Mouse (Mus musculus) embryonic facial prominence, embryonic 11.5 days (tissue): ENCODE data around the gene Ilf3. TPM values are rescaled to one million over a fixed set of nuclear protein-coding genes. Genes with fewer than 3 reads are reported as not detected.

Experiments used
- ATAC-seq: fragments of 200-750 bp; cut with Nextera tagmentation; replicated peaks from 2 replicates; pipeline ENCODE4 v1.8.0; 2017; ENCODE audit warnings: low read depth; ENCODE audit not compliant: insufficient number of reproducible peaks, low FRiP score, low TSS enrichment
- DNase-seq: peaks from one replicate; pipeline ENCODE4 v3.0.0-alpha.2; 2015; ENCODE audit warnings: low spot score
- H3K27ac ChIP-seq: fragments of 300-500 bp; sonication (generic); replicated peaks from 2 replicates; pipeline ENCODE4 v1.5.1; 2014; ENCODE audit warnings: mild to moderate bottlenecking, low read depth, low read length, control low read depth
- H3K27me3 ChIP-seq: fragments of 300-500 bp; sonication (generic); 2 replicates; pipeline ENCODE4 v1.6.1; 2014; ENCODE audit warnings: mild to moderate bottlenecking, low read length, moderate library complexity, mixed read lengths; ENCODE audit not compliant: control insufficient read depth, insufficient read depth
- H3K36me3 ChIP-seq: fragments of 300-500 bp; sonication (generic); replicated peaks from 2 replicates; pipeline ENCODE4 v1.6.1; 2014; ENCODE audit warnings: low read depth, mild to moderate bottlenecking, low read length, moderate library complexity, mixed read lengths; ENCODE audit not compliant: control insufficient read depth, insufficient read depth
- H3K4me1 ChIP-seq: fragments of 300-500 bp; sonication (generic); 2 replicates; pipeline ENCODE4 v1.6.1; 2014; ENCODE audit warnings: low read length, mixed read lengths; ENCODE audit not compliant: control insufficient read depth, insufficient read depth
- H3K4me2 ChIP-seq: fragments of 300-500 bp; sonication (generic); 2 replicates; pipeline ENCODE4 v1.6.1; 2014; ENCODE audit warnings: low read depth, mild to moderate bottlenecking, control low read depth, low read length, moderate library complexity
- H3K4me3 ChIP-seq: fragments of 300-500 bp; sonication (generic); 2 replicates; pipeline ENCODE4 v1.5.1; 2014; ENCODE audit warnings: low read depth, low read length, control low read depth
- H3K9ac ChIP-seq: fragments of 300-500 bp; sonication (generic); replicated peaks from 2 replicates; pipeline ENCODE4 v1.6.1; 2014; ENCODE audit warnings: mild to moderate bottlenecking, control low read depth, low read length
- H3K9me3 ChIP-seq: fragments of 300-500 bp; sonication (generic); replicated peaks from 2 replicates; pipeline ENCODE4 v1.6.1; 2016; ENCODE audit warnings: mild to moderate bottlenecking, low read length, inconsistent platforms, mixed read lengths; ENCODE audit not compliant: control insufficient read depth
- WGBS: fragments of 180-500 bp; shearing (Covaris S2); extraction: QIAGEN DNeasy Blood & Tissue Kit; methylation state at CpG from one replicate; pipeline ENCODE4 v1.1.7; 2014; 5-methylcytosine and 5-hydroxymethylcytosine counted together
- polyA plus RNA-seq: library from polyadenylated mRNA; unstranded; fragments of >200 nt; fragmentation: Nextera tagmentation; extraction: Ambion mirVana; gene quantifications from 2 replicates; pipeline ENCODE4 v1.2.1, GENCODE M21; 2014

Gene Ilf3
- polyA plus RNA-seq, 1 experiment from 2014 or later, result 256 TPM

- Histone ChIP-seq H3K4me3 (no peak overlapping the region), H3K4me2 (no peak overlapping the region), H3K9me3 (no peaks in the 10 kb centered on the region), H3K36me3 (no peaks in the 10 kb centered on the region), H3K27ac (no peak overlapping the region), H3K4me1 (no peaks in the 10 kb centered on the region), H3K27me3 (no peaks in the 10 kb centered on the region), H3K9ac (no peak overlapping the region)
- WGBS, result 91% methylated on average over 7 of the region's 7 CpGs
- no peak for DNase-seq
- no peak for ATAC-seq
Observed at GRCm38 (mm10) chr9:21435777-21436635, 68.3 kb downstream of the Ilf3 start.

DNA sequence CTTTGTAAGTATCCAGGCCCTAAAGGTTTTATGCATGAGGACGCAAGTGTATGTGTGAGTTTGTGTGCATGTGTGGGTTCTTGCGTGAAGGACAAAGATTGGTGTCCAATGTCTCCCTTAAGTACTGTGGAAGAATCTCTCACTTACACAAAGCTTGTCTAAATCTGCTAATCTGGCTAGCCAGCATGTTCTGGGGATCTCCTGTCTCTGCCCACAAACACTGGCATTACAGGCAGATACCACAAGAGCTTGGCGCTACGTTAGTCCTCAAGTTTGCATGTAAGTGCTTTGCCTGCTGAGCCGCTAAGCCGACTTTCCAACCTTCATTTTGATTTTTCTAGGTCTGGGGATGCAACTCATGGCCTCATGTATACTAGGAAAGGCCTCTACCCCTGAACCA lies 69.9 kb downstream of the Ilf3 start:
- Histone ChIP-seq H3K9ac (no peak overlapping the region), H3K27ac (no peak overlapping the region), H3K9me3 (no peaks in the 10 kb centered on the region), H3K36me3 (no peaks in the 10 kb centered on the region), H3K4me1 (no peaks in the 10 kb centered on the region), H3K4me2 (no peak overlapping the region), H3K27me3 (no peaks in the 10 kb centered on the region), H3K4me3 (no peak overlapping the region)
- 95% methylated on average over 6 of the region's 6 CpGs for whole genome bisulfite sequencing
- DNase-seq (no peak), ATAC-seq (no peak)

DNA sequence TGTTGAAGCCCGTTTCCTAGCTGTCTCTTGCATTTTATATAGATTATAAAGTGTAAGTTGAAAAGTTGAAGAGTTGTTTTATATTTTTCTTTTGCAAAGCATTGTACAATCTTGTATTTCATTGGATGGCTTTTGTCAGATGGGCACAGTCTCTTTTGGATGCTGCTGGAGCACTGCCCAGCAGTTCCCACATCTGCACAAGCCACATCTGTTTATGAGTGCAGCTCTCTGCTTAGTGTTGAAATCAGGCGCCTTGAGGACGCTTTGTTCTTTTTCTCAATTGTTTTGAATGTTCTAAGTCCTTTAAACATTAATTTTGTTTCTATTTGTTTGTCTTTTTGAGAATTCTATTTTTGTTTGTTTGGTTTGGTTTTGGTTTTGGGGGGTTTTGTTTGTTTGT lies 70.5 kb downstream of the Ilf3 start:
- H3K4me2 ChIP-seq, result no peak overlapping the region
- H3K36me3 ChIP-seq, result no peaks in the 10 kb centered on the region
- no peaks in the 10 kb centered on the region for H3K27me3 ChIP-seq
- H3K9me3 ChIP-seq, result no peaks in the 10 kb centered on the region
- no peak overlapping the region for H3K9ac ChIP-seq
- H3K27ac ChIP-seq, result no peak overlapping the region
- H3K4me1 ChIP-seq, result no peaks in the 10 kb centered on the region
- DNase-seq (no peak), ATAC-seq (no peak)
- 76% methylated on average over 3 of the region's 3 CpGs for WGBS
- H3K4me3 ChIP-seq, result no peak overlapping the region

- Histone ChIP-seq H3K4me2 (no peak overlapping the region), H3K27me3 (no peaks in the 10 kb centered on the region), H3K9me3 (no peaks in the 10 kb centered on the region), H3K36me3 (no peaks in the 10 kb centered on the region), H3K4me3 (no peak overlapping the region), H3K27ac (no peak overlapping the region), H3K4me1 (no peaks in the 10 kb centered on the region), H3K9ac (no peak overlapping the region)
- 81% methylated on average over 3 of the region's 3 CpGs for WGBS
- no peak for ATAC-seq
- DNase-seq, result no peak
Observed at GRCm38 (mm10) chr9:21439456-21439855, 71.8 kb downstream of the Ilf3 start.

DNA sequence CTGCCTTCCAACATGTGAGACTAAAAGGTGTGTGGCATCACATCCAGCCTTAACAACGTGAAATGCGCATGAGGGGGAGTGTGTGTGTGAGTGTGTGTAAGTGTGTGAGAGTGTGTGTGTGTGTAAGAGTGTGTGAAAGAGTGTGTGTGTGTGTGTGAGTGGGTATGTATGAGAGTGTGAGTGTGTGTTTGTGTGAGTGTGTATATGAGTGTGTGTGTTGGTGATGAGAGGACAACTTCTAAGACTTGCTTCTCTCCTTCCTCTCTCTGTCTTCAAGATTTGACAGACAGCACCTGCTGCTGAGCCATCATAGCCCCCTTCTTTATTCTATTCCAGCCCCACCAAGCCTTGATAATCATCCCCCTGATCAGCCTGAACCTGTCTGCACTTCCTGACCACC lies 72.2 kb downstream of the Ilf3 start:
- no peak overlapping the region for H3K9ac ChIP-seq
- H3K27me3 ChIP-seq, result no peaks in the 10 kb centered on the region
- no peak overlapping the region for H3K4me3 ChIP-seq
- DNase-seq, result no peak
- no peak overlapping the region for H3K4me2 ChIP-seq
- H3K9me3 ChIP-seq, result no peaks in the 10 kb centered on the region
- ATAC-seq, result no peak
- no peaks in the 10 kb centered on the region for H3K36me3 ChIP-seq
- WGBS, result 95% methylated on average over 2 of the region's 2 CpGs
- H3K27ac ChIP-seq, result no peak overlapping the region
- H3K4me1 ChIP-seq, result no peaks in the 10 kb centered on the region

DNA sequence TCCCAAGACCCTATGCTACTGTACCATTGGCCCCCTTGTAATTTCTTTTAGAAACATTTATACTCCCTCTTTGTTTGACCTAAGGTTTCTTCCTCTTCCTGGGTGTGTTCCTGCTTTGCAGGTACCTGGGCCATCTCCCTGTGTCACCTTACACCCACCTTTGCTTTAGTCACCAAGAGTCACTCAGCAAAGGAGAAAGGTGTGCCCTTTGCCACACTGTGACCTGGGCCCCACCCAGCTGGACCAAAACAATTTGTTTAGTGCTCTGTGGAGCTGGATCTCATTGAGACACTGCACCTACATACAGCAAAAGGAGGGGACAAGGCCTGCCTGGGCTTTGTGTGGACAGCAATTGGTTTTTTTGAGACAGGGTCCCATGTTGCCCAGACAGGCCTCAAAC lies 72.7 kb downstream of the Ilf3 start:
- Histone ChIP-seq H3K4me2 (no peak overlapping the region), H3K4me1 (no peaks in the 10 kb centered on the region), H3K36me3 (no peaks in the 10 kb centered on the region)

GRCm38 (mm10) chr9:21443853-21444252 lies 76.2 kb downstream of the Ilf3 start:
- no peaks in the 10 kb centered on the region for H3K4me1 ChIP-seq
- no peak overlapping the region for H3K4me3 ChIP-seq
- H3K27me3 ChIP-seq, result no peaks in the 10 kb centered on the region
- no peak for ATAC-seq
- no peaks in the 10 kb centered on the region for H3K36me3 ChIP-seq
- H3K27ac ChIP-seq, result no peak overlapping the region
- H3K9me3 ChIP-seq, result no peaks in the 10 kb centered on the region
- no peak for DNase-seq
- no peak overlapping the region for H3K9ac ChIP-seq
- WGBS, result 91% methylated on average over 8 of the region's 8 CpGs
- no peak overlapping the region for H3K4me2 ChIP-seq

More for the DNA sequence above, 72.7 kb downstream of the Ilf3 start:
- ATAC-seq (no peak), DNase-seq (no peak)
- Histone ChIP-seq H3K9ac (no peak overlapping the region), H3K27ac (no peak overlapping the region), H3K27me3 (no peaks in the 10 kb centered on the region), H3K4me3 (no peak overlapping the region), H3K9me3 (no peaks in the 10 kb centered on the region)

DNA sequence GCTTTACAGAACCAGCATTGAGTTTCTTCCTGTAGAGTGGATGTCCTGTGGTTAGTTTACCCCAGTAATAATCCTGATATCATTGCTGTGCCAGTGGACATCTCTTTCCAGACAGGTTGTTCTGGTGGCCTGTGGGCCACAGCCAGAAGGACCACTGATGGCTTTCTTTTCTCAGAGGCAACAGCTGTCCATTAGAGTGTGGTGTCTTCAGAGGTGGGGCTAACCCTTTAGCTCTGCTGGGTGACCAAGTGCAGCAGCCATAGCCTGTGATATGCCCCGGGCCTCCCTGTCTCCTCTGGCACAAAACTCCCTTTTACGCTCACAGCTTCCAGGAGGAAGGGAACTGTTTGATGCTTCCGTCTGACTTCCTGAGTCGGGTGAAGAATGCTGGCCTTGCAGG lies 76.9 kb downstream of the Ilf3 start:
- H3K4me3 ChIP-seq, result no peak overlapping the region
- 87% methylated on average over 4 of the region's 4 CpGs for WGBS

More for the DNA sequence above, 76.9 kb downstream of the Ilf3 start:
- H3K9ac ChIP-seq, result no peak overlapping the region
- H3K36me3 ChIP-seq, result no peaks in the 10 kb centered on the region
- ATAC-seq (no peak), DNase-seq (no peak)
- H3K9me3 ChIP-seq, result no peaks in the 10 kb centered on the region
- H3K27ac ChIP-seq, result no peak overlapping the region
- no peak overlapping the region for H3K4me2 ChIP-seq
- no peaks in the 10 kb centered on the region for H3K4me1 ChIP-seq
- H3K27me3 ChIP-seq, result no peaks in the 10 kb centered on the region
